Mouse (Mus musculus): ENCODE measurements around the gene Aicda. TPM values are rescaled to one million over a fixed set of nuclear protein-coding genes. Genes with fewer than 3 reads are reported as not detected.

The Aicda gene
- total and polyA plus RNA-seq, 3 experiments: 0.03 TPM; not detected in 2

- Histone ChIP-seq H3K27ac (ENCODE audit: control insufficient read depth, low read depth, low read length) (no peak overlapping the region), H3K79me2 (ENCODE audit: control insufficient read depth, insufficient read depth, low read length, poor library complexity) (no peaks in the 10 kb centered on the region), H3K9me3 (replicated peaks; ENCODE audit: insufficient read depth, low read length) (no peaks in the 10 kb centered on the region), H3K4me1 (ENCODE audit: control insufficient read depth in 1 of 2, insufficient read depth in 2 of 2, low read length in 2 of 2) (peaks cover 4 to 9% of the 10 kb centered on the region in 2 experiments; a peak in 3 of 4 replicates), H3K36me3 (ENCODE audit: control insufficient read depth in 1 of 2, insufficient read depth in 2 of 2, low read length in 2 of 2) (peaks cover 0 to 10% of the 10 kb centered on the region in 2 experiments; a peak in 2 of 4 replicates), H3K4me3 (ENCODE audit: control insufficient read depth in 1 of 2, insufficient read depth in 1 of 2, low read depth in 2 of 2, low read length in 2 of 2) (no peak overlapping the region), H3K27me3 (ENCODE audit: control insufficient read depth in 1 of 2, insufficient read depth in 2 of 2, low read length in 2 of 2) (no peaks in the 10 kb centered on the region), H3K9ac (ENCODE audit: control insufficient read depth, low read depth, low read length, poor library complexity, severe bottlenecking) (no peak overlapping the region)
- no peak for DNase-seq (ENCODE audit: low read depth, low spot score)
- TF ChIP-seq EP300 (IDR thresholded peaks at IDR 0.05; ENCODE audit: low read depth in 1 of 2, low read length in 2 of 2): no peak
Measured at GRCm38 (mm10) chr6:122561005-122561404, 7.4 kb downstream of the Aicda start.

GRCm38 (mm10) chr6:122562463-122562862 lies 8.9 kb downstream of the Aicda start:
- no peak overlapping the region for H3K9ac ChIP-seq (ENCODE audit: control insufficient read depth, low read depth, low read length, poor library complexity, severe bottlenecking)
- H3K4me3 ChIP-seq (ENCODE audit: control insufficient read depth in 1 of 2, insufficient read depth in 1 of 2, low read depth in 2 of 2, low read length in 2 of 2): no peak overlapping the region
- H3K9me3 ChIP-seq (replicated peaks; ENCODE audit: insufficient read depth, low read length): no peaks in the 10 kb centered on the region
- DNase-seq (ENCODE audit: low read depth, low spot score): peak; percentile 81
- H3K4me1 ChIP-seq (ENCODE audit: control insufficient read depth in 1 of 2, insufficient read depth in 2 of 2, low read length in 2 of 2): peaks cover 4 to 6% of the 10 kb centered on the region in 2 experiments; a peak in 3 of 4 replicates
- peaks cover 0 to 8% of the 10 kb centered on the region in 2 experiments; a peak in 2 of 4 replicates for H3K36me3 ChIP-seq (ENCODE audit: control insufficient read depth in 1 of 2, insufficient read depth in 2 of 2, low read length in 2 of 2)
- H3K79me2 ChIP-seq (ENCODE audit: control insufficient read depth, insufficient read depth, low read length, poor library complexity): no peaks in the 10 kb centered on the region
- no peaks in the 10 kb centered on the region for H3K27me3 ChIP-seq (ENCODE audit: control insufficient read depth in 1 of 2, insufficient read depth in 2 of 2, low read length in 2 of 2)
- H3K27ac ChIP-seq (ENCODE audit: control insufficient read depth, low read depth, low read length): no peak overlapping the region
- TF ChIP-seq JUND (IDR thresholded peaks at IDR 0.05; ENCODE audit: low read depth, low read length): no peak
- TF ChIP-seq CHD2 (IDR thresholded peaks at IDR 0.05; ENCODE audit: low read length): no peak
- TF ChIP-seq ZC3H11A (IDR thresholded peaks at IDR 0.05; ENCODE audit: low read depth, low read length): peak; percentile 33; the same call in 1 of the 2 replicates
- TF ChIP-seq SMC3 (IDR thresholded peaks at IDR 0.05; ENCODE audit: low read depth, low read length): peak; percentile 48
- no peak for TF ChIP-seq TAL1 (IDR thresholded peaks at IDR 0.05; ENCODE audit: low read length)
- TF ChIP-seq ZNF384 (IDR thresholded peaks at IDR 0.05; ENCODE audit: low read depth, low read length): peak; percentile 88
- TF ChIP-seq E2F4 (IDR thresholded peaks at IDR 0.05; ENCODE audit: borderline replicate concordance, low read depth, low read length): no peak
- TF ChIP-seq MAX (IDR thresholded peaks at IDR 0.05; ENCODE audit: low read length): no peak
- TF ChIP-seq MAFK (IDR thresholded peaks at IDR 0.05; ENCODE audit: borderline replicate concordance, low read depth, low read length): no peak
- no peak for TF ChIP-seq MXI1 (IDR thresholded peaks at IDR 0.05; ENCODE audit: low read depth, low read length)
- TF ChIP-seq RAD21 (IDR thresholded peaks at IDR 0.05; ENCODE audit: low read depth, low read length): peak; percentile 64
- TF ChIP-seq BHLHE40 (IDR thresholded peaks at IDR 0.05; ENCODE audit: borderline replicate concordance, low read depth, low read length): no peak
- no peak for TF ChIP-seq SIN3A (IDR thresholded peaks at IDR 0.05; ENCODE audit: low read length)
- TF ChIP-seq USF2 (IDR thresholded peaks at IDR 0.05; ENCODE audit: borderline replicate concordance in 1 of 2, insufficient read depth in 1 of 2, low read depth in 1 of 2, low read length in 2 of 2): no peak
- TF ChIP-seq UBTF (IDR thresholded peaks at IDR 0.05; ENCODE audit: borderline replicate concordance, insufficient read depth, low read depth, low read length): no peak
- TF ChIP-seq CHD1 (IDR thresholded peaks at IDR 0.05; ENCODE audit: low read depth, low read length): no peak
- no peak for TF ChIP-seq MAZ (IDR thresholded peaks at IDR 0.05; ENCODE audit: low read depth, low read length)
- no peak for TF ChIP-seq GATA1 (IDR thresholded peaks at IDR 0.05; ENCODE audit: low read depth, low read length)
- TF ChIP-seq CTCF (IDR thresholded peaks at IDR 0.05 in 2 of 3, conservative IDR thresholded peaks at IDR 0.05 in 1 of 3; ENCODE audit: control insufficient read depth in 1 of 3, insufficient read depth in 1 of 3, low read depth in 2 of 3, low read length in 3 of 3, poor library complexity in 1 of 3, severe bottlenecking in 1 of 3): peak; percentile 84 to 95 (median 86)
- no peak for TF ChIP-seq ETS1 (IDR thresholded peaks at IDR 0.05; ENCODE audit: low read depth, low read length)
- TF ChIP-seq NRF1 (IDR thresholded peaks at IDR 0.05; ENCODE audit: insufficient read depth, low read depth, low read length, poor library complexity, severe bottlenecking): no peak
